Mouse (Mus musculus) adipocyte (in vitro differentiated cells): ENCODE results near the gene Stkld1.
A peak's percentile ranks its signal among the peaks of the same experiment; 100 is the strongest.

Experiments
- DNase-seq: peaks from one replicate; pipeline ENCODE4 v3.0.0-alpha.2; 2016; ENCODE audit warnings: low spot score

Gene Stkld1

DNA sequence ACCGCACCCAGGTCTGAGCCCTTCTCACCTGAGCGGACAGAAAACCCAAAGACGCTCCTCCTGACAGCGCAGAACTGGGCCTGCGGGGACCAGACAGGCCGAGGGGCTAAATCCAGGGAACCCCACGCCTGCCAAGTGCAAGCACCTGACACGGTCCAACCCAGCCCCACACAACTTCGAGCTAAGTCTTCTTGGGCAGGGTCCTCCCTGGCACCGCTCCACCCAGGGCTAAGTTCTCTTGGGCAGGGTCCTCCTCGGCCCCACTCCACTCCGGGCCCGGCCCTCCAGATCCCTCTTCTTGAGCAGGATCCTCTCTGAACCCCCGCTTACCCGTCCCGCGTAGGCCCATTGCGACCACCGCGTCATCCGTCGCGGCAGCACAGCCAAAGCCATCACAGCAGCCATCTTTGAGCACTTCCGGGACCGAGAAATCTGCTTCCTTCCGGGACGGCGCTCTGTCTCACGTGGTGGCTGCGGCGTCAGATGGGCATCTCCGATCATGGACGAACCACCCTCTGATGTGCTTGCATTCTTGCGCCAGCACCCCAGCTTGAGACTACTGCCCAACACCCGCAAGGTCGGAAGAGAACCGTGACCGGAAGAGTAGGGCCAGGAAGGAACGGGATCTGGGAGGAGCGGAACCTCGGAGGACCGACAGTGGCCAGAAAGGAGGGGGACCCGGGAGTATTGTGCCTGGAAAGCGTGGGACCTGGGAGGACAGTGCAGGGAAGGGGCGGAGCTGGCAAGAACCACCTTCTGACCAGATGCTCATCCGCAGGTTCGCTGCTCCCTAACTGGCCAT, 17.7 kb upstream of the Stkld1 start, which contains the start of the genes Surf2 and Surf1:
TSS of gene Surf2 (plus strand) at position 441 of the 802 bp plus-strand sequence.
TSS of gene Surf1 (minus strand) at position 604 of the 802 bp plus-strand sequence.
- peak; percentile 84 for DNase-seq

GRCm38 (mm10) chr2:26916738-26917137, 17.1 kb upstream of the Stkld1 start:
- DNase-seq = no peak

DNA sequence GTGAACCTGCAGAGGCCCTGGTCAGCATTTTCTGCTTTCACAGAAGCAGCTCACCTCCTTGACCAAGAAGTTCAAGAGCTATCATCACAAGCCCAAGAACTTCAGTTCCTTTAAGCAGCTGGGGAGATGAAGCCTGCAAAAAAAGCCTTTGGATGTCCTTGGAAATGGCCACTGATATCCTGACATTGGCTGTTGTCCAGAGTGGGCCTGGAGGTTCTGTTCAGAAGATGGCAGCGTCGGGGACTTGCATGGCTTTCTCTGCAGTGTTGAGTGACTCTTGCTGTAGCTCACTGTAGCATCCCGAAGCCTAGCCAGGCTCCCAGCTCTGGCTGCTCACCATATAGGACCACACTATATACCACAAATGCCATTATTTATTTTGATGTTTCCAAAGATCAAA, 14.2 kb upstream of the Stkld1 start:
- DNase-seq = no peak

- DNase-seq = no peak
These were observed 13.5 kb upstream of the Stkld1 start for GRCm38 (mm10) chr2:26920190-26920855.

DNA sequence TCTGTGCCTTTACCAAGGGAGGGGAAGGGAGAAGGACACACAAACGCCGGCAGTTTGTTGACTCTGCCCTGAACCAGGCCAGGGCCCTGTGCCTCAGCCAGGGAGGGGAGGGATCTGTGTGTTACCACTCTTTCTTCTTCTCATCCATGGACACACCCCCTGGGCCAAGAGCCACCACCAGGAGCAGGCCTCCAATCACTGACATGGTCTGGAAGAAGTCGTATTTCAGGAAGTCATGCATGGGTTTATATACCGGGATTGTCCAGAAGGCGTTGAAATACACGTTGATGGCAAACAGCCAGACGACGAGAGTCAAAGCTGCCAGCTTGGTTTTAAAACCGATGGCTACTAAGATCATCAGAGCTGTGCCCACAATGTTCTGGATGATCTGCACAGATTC, 12.1 kb upstream of the Stkld1 start:
- peak; percentile 58 for DNase-seq

DNA sequence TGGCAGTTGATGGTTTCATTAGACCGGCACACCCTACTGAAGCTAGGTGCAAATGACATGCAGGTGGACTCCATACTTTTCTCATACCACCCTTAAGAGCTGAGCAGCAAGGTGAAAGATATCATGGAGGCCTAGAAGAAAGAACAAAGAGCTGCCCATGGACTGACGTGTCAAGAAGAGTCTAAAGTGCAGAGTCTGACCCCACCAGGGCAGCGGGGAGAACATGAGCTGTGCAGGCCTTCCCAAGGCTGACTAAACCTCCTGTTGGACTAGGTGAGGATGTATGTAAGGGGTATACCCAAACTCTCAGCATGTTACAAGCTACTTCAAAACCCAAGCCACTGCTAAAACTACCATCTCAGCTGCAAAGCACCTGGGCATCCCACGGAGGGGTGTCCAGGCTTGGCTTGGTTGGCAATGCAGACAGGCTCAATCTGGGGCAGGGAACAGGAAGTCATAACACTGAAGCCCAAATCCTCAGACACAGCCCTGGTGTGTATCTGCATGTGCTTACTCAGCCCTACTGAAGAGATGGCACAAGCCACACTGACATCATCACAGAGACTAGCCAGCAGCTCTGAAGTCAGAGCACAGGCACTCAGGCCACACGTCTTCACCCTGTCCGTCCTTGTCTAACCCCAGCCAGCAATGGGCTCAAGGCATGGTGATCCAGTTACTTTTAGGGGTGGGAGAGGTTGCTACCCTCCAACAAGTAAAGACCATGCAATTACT, 5.9 kb upstream of the Stkld1 start:
- no peak for DNase-seq

GRCm38 (mm10) chr2:26930390-26930789, 3.5 kb upstream of the Stkld1 start:
- peak; percentile 76 for DNase-seq

DNA sequence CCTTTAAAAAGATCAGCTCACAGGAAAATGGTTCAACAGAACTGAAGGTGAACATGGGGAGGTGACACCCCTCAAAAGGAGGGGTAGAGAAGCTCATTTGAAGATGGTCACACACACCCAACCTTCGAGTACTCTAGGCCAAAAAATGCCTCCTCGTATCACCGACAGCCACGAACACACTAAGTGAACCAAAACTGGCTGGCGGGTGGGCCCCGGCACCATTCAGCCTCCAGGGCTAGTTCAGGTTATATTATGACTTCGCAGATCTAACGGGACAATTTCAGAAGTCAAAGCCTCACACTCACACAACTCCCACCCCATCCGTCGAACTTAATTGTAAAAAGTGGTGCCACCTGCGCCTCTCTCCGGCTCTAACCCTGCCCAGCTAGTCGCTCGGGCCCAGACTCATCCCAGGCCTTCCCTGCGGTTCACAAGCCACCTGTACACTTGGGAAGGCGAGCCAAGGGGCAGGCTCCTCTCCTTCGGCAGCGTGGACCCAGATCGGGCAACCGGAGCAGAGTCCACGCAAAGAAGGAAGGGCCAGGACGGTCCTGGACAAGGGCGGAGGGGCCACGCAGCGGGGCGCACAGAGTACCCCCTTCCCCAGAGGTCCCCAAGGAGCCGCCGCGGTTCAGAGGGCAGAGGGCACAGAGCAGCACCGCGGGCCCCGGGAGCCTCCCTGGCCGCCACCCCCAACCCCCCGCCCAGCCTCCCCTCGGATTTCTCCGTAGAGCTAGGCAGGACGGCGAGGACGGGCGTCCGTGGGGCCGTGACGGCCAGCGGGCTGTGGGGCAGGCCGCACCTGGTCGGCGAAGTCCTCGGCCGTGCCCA, 1.2 kb upstream of the Stkld1 start:
- DNase-seq = no peak

DNA sequence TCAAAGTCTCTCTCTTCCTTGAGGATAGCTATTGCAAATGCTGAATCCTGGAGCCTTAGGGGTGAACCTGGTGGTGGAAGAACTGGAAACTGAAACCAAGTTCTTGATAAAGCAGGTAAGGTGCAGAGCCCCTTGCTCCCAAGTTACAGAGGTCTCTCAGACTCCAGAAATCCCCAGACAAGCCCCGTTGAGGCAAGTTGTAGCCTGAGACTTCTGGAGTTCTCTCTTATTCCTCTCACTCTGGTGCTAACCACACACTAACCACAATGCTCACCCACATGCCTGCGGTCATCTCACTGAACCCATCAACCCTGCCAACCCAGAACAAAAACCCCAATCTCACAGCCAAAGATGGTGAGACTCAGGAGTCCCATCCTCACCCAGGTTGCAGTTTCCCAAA, 1.4 kb downstream of the Stkld1 start:
- no peak for DNase-seq

DNA sequence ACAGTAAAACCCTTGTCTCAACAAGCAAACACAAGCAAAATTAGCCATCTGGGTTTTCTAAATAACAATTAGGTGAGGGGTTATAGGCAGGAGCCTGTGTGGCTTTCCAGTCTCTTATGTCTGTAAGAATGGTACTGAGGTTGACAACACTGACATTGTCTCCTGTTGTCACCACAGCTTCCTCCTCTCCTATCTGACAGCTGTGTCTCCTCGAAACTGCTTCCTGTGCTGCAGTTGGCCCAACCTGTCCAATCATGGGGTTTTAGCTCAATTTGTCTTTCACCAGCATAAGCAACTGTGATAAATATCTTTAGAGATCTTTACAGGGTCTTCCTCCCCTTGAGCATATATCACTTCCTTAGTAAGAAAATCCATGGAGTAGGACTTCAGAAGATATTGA, 2.6 kb downstream of the Stkld1 start:
- DNase-seq = no peak

- DNase-seq = no peak
These were observed 7.7 kb downstream of the Stkld1 start for GRCm38 (mm10) chr2:26941539-26941938.

DNA sequence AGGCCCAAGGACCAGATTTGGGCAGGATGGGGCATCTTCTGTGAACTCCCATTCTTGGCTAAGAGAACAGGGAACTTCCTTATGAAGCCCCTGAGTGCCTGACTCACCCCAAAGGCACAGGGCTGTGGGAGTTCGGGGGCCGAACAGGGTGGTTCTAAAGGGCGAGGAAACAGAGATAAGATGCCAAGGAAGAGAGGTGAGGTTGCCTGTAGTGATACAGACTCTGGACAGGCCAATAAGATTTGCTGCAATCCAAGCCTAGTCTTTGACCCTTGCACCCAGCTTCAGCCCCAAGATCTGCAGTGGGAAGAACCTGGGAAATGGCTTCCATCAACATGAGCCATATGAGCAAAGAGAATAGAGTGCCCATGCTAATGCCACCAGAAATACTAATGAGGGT, 9.4 kb downstream of the Stkld1 start:
- DNase-seq = no peak

- no peak for DNase-seq
These were observed 16.6 kb downstream of the Stkld1 start for GRCm38 (mm10) chr2:26950411-26950810.

DNA sequence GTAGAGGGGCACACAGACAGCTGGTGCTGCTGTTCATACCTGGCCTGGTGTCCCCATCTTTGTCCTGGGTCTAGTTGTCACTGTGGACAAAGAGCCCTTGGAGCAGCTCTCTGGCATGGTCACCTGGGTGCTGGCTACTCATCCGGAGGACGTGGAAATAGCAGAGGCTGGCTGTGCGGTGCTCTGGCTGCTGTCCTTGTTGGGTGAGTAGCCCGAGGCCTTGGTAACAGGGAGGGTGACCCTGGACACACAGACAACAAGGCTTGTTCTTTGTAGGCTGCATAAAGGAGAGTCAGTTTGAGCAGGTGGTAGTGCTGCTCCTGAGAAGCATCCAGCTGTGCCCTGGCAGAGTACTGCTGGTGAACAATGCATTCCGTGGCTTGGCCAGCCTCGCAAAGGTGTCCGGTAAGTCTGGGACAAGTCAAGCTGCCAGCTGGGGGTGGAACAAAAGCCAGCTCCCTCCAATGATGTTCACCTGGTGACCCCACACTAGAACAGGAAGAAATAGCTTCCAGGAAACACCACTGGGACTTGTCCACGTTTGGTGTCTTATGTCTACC, 17.6 kb downstream of the Stkld1 start:
- DNase-seq = no peak

GRCm38 (mm10) chr2:26952193-26952592, 18.3 kb downstream of the Stkld1 start:
- DNase-seq = no peak

- no peak for DNase-seq
These were observed 19.0 kb downstream of the Stkld1 start for GRCm38 (mm10) chr2:26952866-26953265.

DNA sequence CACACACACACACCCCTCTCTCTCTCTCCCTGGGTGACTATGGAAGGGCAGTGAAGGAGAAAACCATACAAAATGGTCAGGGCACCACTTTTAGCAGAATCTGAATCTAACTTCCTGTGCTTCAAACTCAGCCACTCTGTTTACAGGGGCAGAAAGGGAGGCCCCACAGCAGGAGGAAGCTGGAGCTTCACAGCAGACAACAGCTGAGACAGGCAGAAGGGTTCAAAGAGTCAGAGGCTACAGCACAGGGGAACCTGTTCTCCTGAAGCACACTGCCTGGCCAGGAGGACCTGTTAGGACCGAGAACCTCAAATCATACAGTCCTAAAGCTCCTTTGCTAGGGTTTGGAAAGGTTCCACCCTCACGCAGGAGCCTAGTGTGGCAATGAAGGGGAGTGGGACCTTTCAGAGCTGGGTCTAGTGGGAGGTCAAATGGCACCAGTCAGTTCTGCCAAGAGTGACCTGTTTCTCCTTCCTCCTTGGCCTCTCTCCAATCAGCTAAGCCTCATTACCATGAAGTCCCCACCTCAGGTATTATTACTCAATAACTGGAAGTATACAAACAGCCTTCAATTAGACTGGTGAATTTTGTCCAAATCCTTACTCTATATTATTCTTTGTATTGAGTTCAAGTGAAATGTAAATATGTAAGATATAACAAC, 21.0 kb downstream of the Stkld1 start:
- no peak for DNase-seq

DNA sequence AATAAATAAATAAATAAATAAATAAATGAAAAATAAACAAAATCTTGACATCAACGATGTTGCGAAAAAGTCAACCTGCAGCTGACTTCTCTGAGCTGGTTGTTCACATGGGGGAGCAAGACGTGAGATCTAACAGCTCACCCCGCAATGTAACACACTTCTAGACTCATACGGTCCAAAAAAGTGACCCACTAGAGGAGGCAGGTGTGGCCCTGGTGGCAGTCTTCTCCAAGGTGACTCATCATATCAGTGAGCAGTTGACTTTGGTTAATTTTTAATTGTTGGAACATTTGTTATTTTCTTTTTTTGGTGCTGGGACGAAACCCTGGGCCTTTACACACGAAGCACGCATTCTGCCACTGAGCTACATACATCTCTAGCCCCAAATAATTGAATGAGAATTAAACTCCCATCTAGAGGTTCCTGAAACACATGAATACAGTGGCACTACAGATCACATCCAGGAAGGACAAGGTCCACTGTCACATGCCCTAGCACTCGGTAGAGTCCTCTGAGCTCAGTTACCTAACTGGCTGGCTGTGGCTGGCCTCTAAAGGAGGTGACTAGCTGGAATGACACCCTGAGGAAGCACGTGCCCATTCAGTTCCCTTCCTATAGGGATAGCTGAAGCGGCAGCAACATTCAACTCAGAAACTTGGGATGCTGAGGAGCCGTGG, 23.1 kb downstream of the Stkld1 start:
- DNase-seq = no peak

GRCm38 (mm10) chr2:26957488-26957859, 23.6 kb downstream of the Stkld1 start:
- DNase-seq = no peak

- no peak for DNase-seq
These were observed 26.9 kb downstream of the Stkld1 start for GRCm38 (mm10) chr2:26960756-26961155.
